Mouse (Mus musculus): Measurements from ENCODE around the gene Nmt1. TPM values are rescaled to one million over a fixed set of nuclear protein-coding genes. Genes with fewer than 3 reads are reported as not detected.

The Nmt1 gene
- polyA plus RNA-seq, 1 experiment from 2014 or later, result 47.9 TPM

- Histone ChIP-seq H3K27me3 (replicated peaks) (no peaks in the 10 kb centered on the region), H3K9ac (no peak overlapping the region), H3K36me3 (peaks cover 7% of the 10 kb centered on the region), H3K4me3 (no peak overlapping the region), H3K27ac (peak overlapping the region; percentile 64; the same call in 1 of the 2 replicates), H3K4me2 (no peak overlapping the region), H3K4me1 (peaks cover 51% of the 10 kb centered on the region), H3K9me3 (replicated peaks) (no peaks in the 10 kb centered on the region)
- 50% methylated on average over 6 of the region's 6 CpGs for WGBS (ENCODE audit: insufficient replicate concordance)
- ATAC-seq, result no peak
Observed at GRCm38 (mm10) chr11:103007001-103007340, 21.0 kb upstream of the Nmt1 start.

GRCm38 (mm10) chr11:103008558-103008957 lies 19.4 kb upstream of the Nmt1 start:
- 0 out of 2 replicates have a peak overlapping the region, but pooled peaks have one; percentile 30 for H3K27ac ChIP-seq
- H3K27me3 ChIP-seq (replicated peaks), result no peaks in the 10 kb centered on the region
- no peak for ATAC-seq
- no peak overlapping the region for H3K9ac ChIP-seq
- H3K4me1 ChIP-seq, result peaks cover 51% of the 10 kb centered on the region
- peaks cover 13% of the 10 kb centered on the region for H3K36me3 ChIP-seq
- H3K4me2 ChIP-seq, result no peak overlapping the region
- H3K4me3 ChIP-seq, result no peak overlapping the region
- H3K9me3 ChIP-seq (replicated peaks), result no peaks in the 10 kb centered on the region
- 76% methylated on average over 7 of the region's 7 CpGs for WGBS (ENCODE audit: insufficient replicate concordance)

- Histone ChIP-seq H3K4me3 (no peak overlapping the region), H3K4me2 (no peak overlapping the region), H3K36me3 (peaks cover 15% of the 10 kb centered on the region), H3K9ac (no peak overlapping the region), H3K4me1 (peaks cover 51% of the 10 kb centered on the region), H3K9me3 (replicated peaks) (no peaks in the 10 kb centered on the region), H3K27me3 (replicated peaks) (no peaks in the 10 kb centered on the region), H3K27ac (no peak overlapping the region)
- ATAC-seq, result no peak
- WGBS (ENCODE audit: insufficient replicate concordance), result 81% methylated on average over 8 of the region's 8 CpGs
Observed at GRCm38 (mm10) chr11:103009208-103009607, 18.8 kb upstream of the Nmt1 start.

GRCm38 (mm10) chr11:103010454-103011205 lies 17.4 kb upstream of the Nmt1 start:
- H3K27me3 ChIP-seq (replicated peaks), result no peaks in the 10 kb centered on the region
- 74% methylated on average over 13 of the region's 13 CpGs for WGBS (ENCODE audit: insufficient replicate concordance)
- H3K9ac ChIP-seq, result no peak overlapping the region
- no peak overlapping the region for H3K4me2 ChIP-seq
- peaks cover 53% of the 10 kb centered on the region for H3K4me1 ChIP-seq
- ATAC-seq, result no peak
- no peak overlapping the region for H3K4me3 ChIP-seq
- peaks cover 22% of the 10 kb centered on the region for H3K36me3 ChIP-seq
- H3K27ac ChIP-seq, result peak overlapping the region; percentile 2; the same call in 1 of the 2 replicates
- H3K9me3 ChIP-seq (replicated peaks), result no peaks in the 10 kb centered on the region

DNA sequence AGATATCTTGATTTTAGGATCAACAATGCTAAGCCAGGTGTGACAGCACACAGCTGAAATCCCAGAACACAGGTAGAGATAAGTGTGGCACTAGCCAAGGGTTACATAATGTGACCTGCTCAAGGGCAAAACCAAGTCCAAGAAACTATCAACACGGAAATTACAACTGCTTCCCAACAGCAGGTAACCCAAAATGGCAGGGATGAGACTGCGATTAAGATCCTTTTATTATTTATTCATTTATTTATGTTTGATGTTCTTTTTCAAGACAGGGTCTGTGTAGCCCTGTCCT lies 16.8 kb upstream of the Nmt1 start:
- H3K4me2 ChIP-seq, result no peak overlapping the region
- WGBS (ENCODE audit: insufficient replicate concordance), result 68% methylated on average over 2 of the region's 2 CpGs
- no peak for ATAC-seq

DNA sequence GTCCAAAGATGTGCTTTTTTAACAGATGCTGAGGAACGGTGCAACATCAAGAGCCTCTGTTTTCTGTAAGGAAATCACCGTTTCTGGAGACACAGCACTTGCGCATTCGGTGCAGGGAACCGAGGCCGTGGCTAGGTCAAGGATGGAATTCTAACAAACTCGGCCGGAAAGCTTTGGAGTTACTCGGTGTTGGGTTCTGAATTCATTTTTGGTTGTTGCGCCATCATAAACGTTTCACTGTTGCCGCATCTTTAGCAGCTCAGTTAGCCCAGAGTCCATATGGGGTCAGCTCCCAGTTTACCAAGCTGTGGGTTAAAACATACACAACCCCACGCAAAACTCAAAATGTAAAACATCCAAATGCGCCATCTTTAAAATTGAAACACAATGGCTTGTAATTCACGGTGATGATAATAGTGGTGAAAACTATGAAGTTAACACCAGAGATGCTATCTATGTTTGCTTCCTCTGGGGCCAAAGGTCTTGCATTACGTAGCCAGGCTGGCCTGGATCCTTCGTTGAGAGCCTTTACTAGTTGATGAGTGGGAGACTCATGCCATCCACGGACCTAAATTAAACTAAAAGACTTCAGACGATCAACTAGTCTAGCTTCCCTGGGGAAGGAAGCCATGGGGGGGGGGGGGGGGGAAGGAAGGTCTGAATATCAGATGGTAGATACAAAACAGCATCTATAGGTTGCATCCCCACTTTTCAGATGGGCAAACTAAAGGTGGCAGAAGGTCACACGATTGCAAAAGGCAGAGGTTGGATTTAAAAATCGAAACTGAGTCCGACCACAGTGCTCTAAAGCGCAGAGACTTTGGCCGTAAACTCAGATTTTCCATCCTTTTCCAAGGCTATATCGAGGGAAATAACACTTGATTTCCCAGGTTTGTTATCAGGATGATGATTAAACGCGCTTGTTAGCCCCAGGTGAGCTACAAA lies 11.8 kb upstream of the Nmt1 start:
- Histone ChIP-seq H3K9me3 (replicated peaks) (no peaks in the 10 kb centered on the region), H3K4me1 (peaks cover 45% of the 10 kb centered on the region), H3K9ac (peak overlapping the region; percentile 86), H3K27me3 (replicated peaks) (no peaks in the 10 kb centered on the region), H3K27ac (peak overlapping the region; percentile 81), H3K4me3 (peak overlapping the region; percentile 80), H3K36me3 (peaks cover 36% of the 10 kb centered on the region), H3K4me2 (peak overlapping the region; percentile 90)
- no peak for ATAC-seq
- WGBS (ENCODE audit: insufficient replicate concordance), result 42% methylated on average over 27 of the region's 27 CpGs

More for the DNA sequence above, 16.8 kb upstream of the Nmt1 start:
- Histone ChIP-seq H3K36me3 (peaks cover 22% of the 10 kb centered on the region), H3K27ac (peak overlapping the region; percentile 2; the same call in 1 of the 2 replicates), H3K4me3 (no peak overlapping the region), H3K4me1 (peaks cover 55% of the 10 kb centered on the region), H3K27me3 (replicated peaks) (no peaks in the 10 kb centered on the region), H3K9ac (no peak overlapping the region), H3K9me3 (replicated peaks) (no peaks in the 10 kb centered on the region)

DNA sequence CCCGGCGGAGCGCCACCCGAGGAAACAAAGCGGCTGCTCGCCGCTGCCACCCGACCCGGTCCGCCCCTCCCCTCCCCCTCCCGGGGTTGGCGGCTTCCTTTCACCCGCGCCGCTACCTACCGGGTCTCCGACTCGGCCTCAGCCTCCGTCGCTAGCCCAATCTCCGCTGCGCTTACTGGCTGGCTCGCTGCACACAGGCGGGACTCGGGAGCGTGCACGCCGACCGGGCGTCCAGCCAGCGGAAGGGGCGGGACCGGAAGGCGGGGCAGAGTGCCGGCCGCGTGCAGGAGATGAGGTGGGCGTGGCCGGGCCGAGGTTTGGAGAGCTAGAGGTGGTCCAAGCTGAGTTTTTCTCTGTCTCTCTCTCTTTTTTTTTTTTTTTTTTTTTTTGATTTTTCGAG lies 11.1 kb upstream of the Nmt1 start:
- Histone ChIP-seq H3K4me1 (peaks cover 42% of the 10 kb centered on the region), H3K4me2 (peak overlapping the region; percentile 90), H3K4me3 (peak overlapping the region; percentile 80), H3K36me3 (peaks cover 41% of the 10 kb centered on the region), H3K27me3 (replicated peaks) (no peaks in the 10 kb centered on the region), H3K9me3 (replicated peaks) (no peaks in the 10 kb centered on the region), H3K9ac (peak overlapping the region; percentile 86), H3K27ac (peak overlapping the region; percentile 81)
- 0% methylated on average over 40 of the region's 41 CpGs for WGBS (ENCODE audit: insufficient replicate concordance)
- peak; percentile 99 for ATAC-seq

GRCm38 (mm10) chr11:103017661-103018060 lies 10.3 kb upstream of the Nmt1 start:
- ATAC-seq, result no peak
- no peaks in the 10 kb centered on the region for H3K27me3 ChIP-seq (replicated peaks)
- 52% methylated on average over 9 of the region's 9 CpGs for WGBS (ENCODE audit: insufficient replicate concordance)
- 0 out of 2 replicates have a peak overlapping the region, but pooled peaks have one; percentile 48 for H3K27ac ChIP-seq
- peaks cover 42% of the 10 kb centered on the region for H3K4me1 ChIP-seq
- no peak overlapping the region for H3K4me3 ChIP-seq
- H3K9ac ChIP-seq, result no peak overlapping the region
- H3K9me3 ChIP-seq (replicated peaks), result no peaks in the 10 kb centered on the region
- H3K36me3 ChIP-seq, result peaks cover 40% of the 10 kb centered on the region
- H3K4me2 ChIP-seq, result peak overlapping the region; percentile 90

DNA sequence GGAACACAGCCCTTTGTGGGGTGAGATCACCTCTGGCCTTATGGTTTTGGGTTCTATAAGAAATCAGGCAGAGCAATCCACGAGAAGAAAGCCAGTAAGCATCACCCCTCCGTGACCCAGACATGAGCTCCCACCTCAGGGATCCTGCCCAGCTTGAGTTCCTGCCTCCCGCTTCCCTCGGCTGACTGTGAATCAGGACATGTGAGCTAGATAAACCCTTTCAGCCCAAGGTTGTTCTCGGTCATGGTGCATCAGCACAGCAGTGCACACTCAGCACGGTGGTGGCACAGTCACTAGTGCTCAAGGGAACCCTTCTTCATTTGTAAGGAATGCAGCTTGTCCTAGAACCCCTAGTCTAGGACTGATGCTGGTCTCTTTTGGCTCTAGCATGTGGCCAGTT lies 9.1 kb upstream of the Nmt1 start:
- H3K4me3 ChIP-seq, result no peak overlapping the region
- no peak overlapping the region for H3K4me2 ChIP-seq
- no peak for ATAC-seq
- peaks cover 42% of the 10 kb centered on the region for H3K4me1 ChIP-seq
- peaks cover 35% of the 10 kb centered on the region for H3K36me3 ChIP-seq
- H3K27me3 ChIP-seq (replicated peaks), result no peaks in the 10 kb centered on the region
- H3K9me3 ChIP-seq (replicated peaks), result no peaks in the 10 kb centered on the region
- WGBS (ENCODE audit: insufficient replicate concordance), result 62% methylated on average over 6 of the region's 6 CpGs
- H3K27ac ChIP-seq, result no peak overlapping the region
- H3K9ac ChIP-seq, result no peak overlapping the region

DNA sequence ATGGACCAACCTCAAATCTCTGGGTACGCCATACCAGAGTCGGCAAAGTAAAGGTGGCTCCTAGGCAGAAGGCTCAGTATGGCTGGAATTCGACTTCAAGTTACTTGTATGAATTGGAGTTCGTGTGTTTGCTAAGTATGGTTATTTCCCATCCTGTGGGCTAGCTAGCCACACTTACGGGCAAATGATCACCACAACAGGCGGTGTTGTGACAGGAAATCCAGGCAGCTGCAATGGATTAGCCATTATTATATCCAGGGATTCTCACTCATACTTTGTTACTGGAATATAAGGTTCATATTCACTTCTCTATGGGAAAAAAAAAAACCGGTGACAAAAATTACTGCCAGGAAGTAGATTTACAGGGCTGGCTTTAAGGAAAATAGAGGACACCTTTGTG lies 8.7 kb upstream of the Nmt1 start:
- Histone ChIP-seq H3K4me2 (no peak overlapping the region), H3K4me3 (no peak overlapping the region), H3K4me1 (peaks cover 42% of the 10 kb centered on the region), H3K9ac (no peak overlapping the region), H3K27ac (no peak overlapping the region), H3K27me3 (replicated peaks) (no peaks in the 10 kb centered on the region), H3K9me3 (replicated peaks) (no peaks in the 10 kb centered on the region), H3K36me3 (peaks cover 35% of the 10 kb centered on the region)
- 80% methylated on average over 7 of the region's 7 CpGs for WGBS (ENCODE audit: insufficient replicate concordance)
- no peak for ATAC-seq

DNA sequence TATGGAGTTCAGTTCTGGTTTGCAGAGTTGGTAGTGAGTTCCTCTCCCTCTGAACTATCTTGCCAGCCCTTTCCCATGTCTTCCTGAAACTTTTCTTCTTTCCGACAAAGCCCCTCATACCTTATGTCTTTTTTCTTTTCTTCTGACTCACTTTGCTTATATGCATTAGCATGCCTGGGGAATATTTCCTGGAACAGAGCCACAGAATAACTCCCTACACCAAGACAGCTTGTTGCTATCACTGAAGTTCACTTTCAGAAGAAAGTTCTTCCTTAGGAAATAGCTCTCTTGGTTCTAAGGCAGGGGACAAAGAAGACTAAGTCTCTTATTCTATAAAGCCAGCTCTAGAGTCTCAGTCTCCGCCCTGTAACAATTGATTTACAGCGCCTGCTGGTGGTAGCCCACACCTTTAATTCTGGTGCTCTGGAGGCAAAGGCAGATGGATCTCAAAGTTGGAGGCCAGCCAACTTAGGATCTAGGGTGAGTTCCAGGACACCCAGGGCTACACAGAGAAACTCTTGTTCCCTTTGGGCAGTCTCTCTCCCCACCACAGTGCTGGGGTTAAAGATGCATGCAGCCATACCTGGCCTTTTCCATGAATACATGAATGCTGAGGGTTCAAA lies 7.2 kb upstream of the Nmt1 start:
- 71% methylated on average over 3 of the region's 3 CpGs for WGBS (ENCODE audit: insufficient replicate concordance)
- no peak for ATAC-seq
- H3K36me3 ChIP-seq, result peaks cover 43% of the 10 kb centered on the region
- H3K27me3 ChIP-seq (replicated peaks), result no peaks in the 10 kb centered on the region
- no peak overlapping the region for H3K9ac ChIP-seq
- H3K4me3 ChIP-seq, result no peak overlapping the region
- H3K27ac ChIP-seq, result no peak overlapping the region
- peaks cover 30% of the 10 kb centered on the region for H3K4me1 ChIP-seq
- H3K9me3 ChIP-seq (replicated peaks), result no peaks in the 10 kb centered on the region
- no peak overlapping the region for H3K4me2 ChIP-seq

DNA sequence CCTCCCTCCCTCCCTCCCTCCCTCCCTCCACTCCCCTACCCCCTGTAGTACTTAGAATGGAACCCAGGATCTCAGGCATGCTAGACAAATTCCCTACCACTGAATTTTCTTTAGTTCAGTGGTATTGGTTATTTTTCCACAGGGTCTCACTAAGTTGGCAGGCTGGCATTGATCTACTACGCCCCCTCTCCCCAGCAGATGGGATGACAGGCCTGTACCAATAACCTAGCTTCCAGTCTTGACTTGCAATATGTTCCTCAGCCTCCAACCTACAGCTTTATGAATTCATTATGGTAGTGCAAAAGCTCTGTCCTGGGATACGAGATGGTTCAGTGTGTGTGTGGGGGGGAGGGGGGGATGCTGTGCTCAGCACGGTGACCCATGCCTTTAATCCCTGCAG lies 4.0 kb upstream of the Nmt1 start:
- no peak for ATAC-seq

More for the DNA sequence above, 4.0 kb upstream of the Nmt1 start:
- Histone ChIP-seq H3K9ac (no peak overlapping the region), H3K9me3 (replicated peaks) (no peaks in the 10 kb centered on the region), H3K27ac (no peak overlapping the region), H3K4me2 (no peak overlapping the region), H3K36me3 (peaks cover 51% of the 10 kb centered on the region), H3K4me3 (no peak overlapping the region), H3K27me3 (replicated peaks) (no peaks in the 10 kb centered on the region), H3K4me1 (peaks cover 22% of the 10 kb centered on the region)
- 82% methylated on average over 3 of the region's 3 CpGs for WGBS (ENCODE audit: insufficient replicate concordance)
